Mouse (Mus musculus) adrenal gland, adult 18-20 months (tissue): ENCODE data around the gene Dip2b. TPM values are rescaled to one million over a fixed set of nuclear protein-coding genes. Genes with fewer than 3 reads are reported as not detected.
A peak's percentile ranks its signal among the peaks of the same experiment; 100 is the strongest.

ENCODE experiments used
- DNase-seq, 2 experiments: peaks; one replicate each; pipeline ENCODE4 v3.0.0; 2021 to 2022; ENCODE audit warnings: low spot score in 2 of 2
- total RNA-seq, 2 experiments: library from RNA; stranded (reverse); gene quantifications; 1 replicate in 1 of 2; 2 replicates in 1 of 2; pipeline ENCODE4 v1.2.3; 2021

The Dip2b gene
- total RNA-seq, 2 experiments from 2014 or later: 13.2 to 13.3 TPM

DNA sequence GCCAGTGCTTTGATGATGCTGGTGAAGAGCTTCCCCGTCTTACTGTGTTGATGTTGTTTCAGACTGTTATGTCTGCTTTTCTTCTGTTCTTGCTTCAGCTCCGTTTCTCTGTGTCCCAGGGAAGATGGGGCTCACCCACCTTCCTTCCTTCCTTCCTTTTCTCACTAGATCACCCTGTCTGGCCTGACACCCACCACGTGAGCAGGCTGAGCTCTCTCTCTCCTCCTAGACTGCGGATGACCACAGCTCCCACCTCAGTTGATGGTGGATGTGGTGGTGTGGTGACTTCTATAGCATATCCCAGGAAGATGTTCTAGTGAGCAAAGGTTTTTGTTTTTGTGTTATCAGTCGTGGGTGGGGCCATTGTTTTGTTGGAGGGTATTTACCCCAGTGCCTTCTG is 85.4 kb downstream of the Dip2b start:
- DNase-seq: no peak

DNA sequence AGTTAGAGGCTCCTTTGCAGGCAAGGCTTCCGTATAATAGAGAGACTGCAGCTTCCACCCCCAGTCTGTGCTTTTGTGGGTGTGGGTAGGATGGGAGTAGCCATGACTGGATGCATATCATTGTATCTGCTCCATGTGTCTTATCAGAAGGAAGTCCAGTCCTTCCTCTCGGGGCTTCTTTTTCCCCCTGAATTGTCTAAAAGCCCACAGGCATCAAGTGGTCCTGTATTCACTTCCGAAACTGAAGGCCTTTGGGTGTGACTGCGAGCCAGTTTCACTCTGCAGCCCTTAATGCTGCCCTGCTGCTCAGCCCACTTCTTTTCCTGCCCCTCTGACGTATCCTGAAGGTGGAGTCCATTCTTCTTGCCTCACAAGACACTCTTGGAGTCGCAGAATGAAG is 86.8 kb downstream of the Dip2b start:
- DNase-seq: no peak

DNA sequence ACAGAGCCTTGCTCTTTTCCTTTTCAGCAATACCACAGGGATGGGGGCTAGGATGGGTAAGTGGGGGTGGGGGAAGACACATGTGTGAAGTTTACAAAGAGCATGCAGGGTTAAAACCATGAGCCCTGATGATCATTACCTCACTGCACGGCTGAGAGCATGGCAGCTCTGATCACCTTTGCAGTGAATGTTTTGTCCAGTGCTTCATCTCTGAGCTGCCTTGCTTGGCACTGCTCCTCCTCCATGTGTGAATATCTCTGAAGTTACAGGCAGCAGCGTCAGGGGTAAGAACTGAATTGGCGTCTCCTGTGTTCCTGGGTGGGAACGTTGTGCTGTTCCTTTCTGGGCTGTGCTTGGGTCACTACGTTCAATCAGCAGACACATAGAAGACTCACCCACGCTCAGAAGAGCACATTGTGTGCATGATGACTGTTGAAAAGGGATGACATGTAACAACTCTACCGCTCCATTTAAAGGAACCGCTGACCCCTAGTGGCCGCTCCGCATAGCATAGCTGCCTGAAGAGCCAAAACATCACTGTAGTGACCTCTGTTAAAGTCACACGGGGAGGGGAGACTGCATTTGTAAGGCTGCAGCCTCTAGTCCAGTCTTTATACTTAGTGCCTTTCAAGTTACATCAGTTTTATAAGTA is 88.1 kb downstream of the Dip2b start:
- DNase-seq: peak; percentile 80 to 84

DNA sequence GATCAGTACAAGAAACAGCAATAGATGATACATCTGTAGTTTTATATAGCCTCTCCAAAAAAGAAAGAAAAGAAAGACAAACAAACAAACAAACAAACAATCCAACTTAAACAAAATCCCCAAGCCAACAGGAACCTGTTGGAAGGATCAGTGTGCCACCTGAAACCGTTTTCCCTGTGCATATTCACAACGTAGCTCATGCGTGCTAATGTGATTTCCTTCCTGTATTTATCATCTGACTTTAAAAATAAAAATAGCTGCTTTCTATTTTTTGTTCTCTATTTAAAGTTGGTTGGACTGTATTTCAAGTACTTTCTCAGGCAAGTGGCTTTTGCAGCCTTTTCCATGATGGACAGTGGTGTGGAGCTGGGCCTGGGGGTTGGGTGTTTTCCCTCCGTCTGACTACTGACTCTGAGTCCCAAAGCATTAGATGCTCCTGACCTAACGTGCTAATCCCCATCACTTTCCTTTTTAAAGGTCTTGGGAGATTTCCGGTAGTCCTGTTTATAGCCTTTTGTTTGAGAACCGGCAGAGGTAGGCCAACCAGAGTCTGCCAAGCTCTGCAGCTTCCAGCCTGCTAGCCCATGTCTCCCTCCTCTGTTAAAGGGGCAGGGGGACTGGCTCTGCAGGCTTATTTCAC is 90.8 kb downstream of the Dip2b start:
- no peak for DNase-seq

GRCm38 (mm10) chr15:100139665-100140064 is 101.2 kb downstream of the Dip2b start:
- DNase-seq: no peak

DNA sequence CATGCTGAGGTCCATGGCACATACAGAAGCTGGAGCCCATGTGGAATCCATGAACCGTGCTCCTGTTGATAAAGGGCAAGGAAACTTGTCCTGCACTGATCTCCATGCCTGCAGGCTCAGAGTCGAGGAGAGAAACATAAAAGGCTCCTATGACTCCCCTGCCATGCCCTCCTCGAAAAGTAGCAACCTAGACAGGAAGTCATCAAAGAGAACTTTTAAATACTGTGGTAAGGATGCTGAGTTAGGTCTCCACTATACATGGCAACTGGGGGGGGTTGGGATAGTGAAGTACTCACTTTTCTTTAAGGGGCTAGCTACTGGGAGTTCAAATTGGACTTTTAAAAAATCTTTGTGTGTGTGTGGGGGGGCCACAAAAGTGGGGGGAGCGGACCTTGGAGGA is 102.0 kb downstream of the Dip2b start:
- DNase-seq: no peak

GRCm38 (mm10) chr15:100143091-100143801 is 104.8 kb downstream of the Dip2b start:
- DNase-seq: no peak

DNA sequence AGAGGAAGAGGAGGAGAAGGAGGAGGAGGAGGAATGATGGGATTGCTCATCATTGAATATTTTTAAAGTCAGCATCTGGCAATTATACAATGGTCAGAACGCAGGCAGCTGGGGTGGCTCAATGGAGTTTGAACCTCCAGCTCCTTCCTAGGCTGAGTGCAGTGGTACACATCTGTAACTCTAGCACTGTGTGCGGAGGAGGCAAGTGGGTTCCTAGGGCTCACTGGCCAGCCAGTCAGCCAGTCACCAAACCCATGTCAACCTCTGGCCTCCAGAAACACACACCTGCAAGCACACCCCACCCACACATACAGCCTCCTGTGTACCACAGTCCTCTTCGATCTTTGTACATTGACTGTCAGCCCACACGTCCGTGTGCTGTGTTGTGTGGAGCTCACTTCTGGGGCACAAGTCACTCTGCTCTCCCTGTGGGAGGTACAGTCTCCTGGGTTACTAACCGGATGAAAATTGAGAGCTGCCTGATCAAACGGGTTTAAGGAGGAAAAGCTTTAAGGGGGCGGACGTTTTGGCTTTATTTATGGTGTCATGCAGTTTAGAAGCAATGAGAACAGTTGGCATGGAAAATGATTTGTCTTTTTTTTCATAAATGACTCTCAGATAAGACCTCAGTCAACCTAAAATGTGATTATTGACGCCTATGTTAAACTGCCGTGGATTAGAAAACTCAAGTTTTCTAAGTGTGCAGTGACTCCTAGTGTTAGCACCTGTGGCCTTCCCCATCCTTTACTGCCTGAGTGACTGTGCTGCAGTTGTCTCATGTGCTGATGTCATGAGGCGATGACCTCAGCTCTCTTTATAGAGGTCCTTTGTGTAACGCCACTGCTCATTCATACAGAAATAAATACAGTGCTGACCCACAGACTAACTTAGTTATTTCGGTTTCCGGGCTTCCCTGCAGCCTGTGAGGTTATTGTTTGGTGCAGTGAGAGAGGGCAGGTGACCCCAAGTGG is 106.7 kb downstream of the Dip2b start:
- DNase-seq: no peak

- no peak for DNase-seq
Measured at GRCm38 (mm10) chr15:100145917-100146316, 107.5 kb downstream of the Dip2b start.

GRCm38 (mm10) chr15:100150593-100150992 is 112.1 kb downstream of the Dip2b start:
- no peak for DNase-seq

DNA sequence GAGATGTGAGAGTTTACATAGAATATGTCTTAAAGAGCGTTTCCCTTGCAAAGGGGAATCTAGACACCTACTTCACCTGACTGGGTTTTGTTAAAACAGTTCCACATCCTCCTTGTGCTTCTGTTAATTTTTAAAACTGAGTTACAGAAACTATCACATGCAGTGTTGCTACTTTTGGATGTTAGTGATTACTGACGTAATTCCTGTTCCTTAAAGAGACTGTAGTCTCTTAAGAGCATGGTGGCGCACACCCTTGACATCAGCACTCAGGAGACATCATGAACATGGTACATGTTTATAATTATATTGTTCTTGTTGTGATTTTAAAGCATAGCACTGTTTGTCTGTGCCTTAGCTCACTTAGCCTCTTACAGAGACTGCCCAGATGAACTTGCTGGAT is 113.9 kb downstream of the Dip2b start:
- DNase-seq: no peak

GRCm38 (mm10) chr15:100153024-100153423 is 114.6 kb downstream of the Dip2b start:
- no peak for DNase-seq

DNA sequence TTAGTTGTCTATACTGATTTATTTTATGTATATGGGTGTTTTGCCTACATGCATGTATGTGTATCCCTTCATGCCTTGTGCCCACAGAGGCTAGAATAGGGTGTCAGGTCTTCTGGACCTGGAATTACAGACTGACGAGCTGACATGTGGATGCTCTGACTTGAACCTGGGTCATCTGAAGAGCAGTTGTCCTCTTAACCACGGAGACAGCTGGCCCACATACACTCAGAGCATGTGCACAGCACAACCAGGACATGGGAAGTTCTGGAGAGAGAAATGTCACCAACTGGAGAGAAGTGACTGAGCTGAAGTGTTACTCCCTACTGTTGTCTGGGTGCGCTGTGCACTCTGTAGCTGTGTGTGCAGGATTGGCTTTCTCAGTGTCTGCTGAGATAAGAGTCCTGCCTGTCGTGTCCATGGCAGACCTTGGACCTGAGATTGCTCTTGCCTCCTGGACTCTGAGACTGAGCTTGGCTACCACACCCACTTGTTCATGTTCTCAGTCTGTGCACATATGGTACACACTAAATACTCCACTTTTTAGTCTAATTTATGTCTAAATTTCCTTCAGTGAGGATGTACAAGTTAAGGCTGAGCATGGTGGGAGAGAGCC is 117.7 kb downstream of the Dip2b start:
- no peak for DNase-seq

- DNase-seq: no peak
Measured at GRCm38 (mm10) chr15:100156781-100157470, 118.5 kb downstream of the Dip2b start.

GRCm38 (mm10) chr15:100158985-100159384 is 120.5 kb downstream of the Dip2b start:
- no peak for DNase-seq

DNA sequence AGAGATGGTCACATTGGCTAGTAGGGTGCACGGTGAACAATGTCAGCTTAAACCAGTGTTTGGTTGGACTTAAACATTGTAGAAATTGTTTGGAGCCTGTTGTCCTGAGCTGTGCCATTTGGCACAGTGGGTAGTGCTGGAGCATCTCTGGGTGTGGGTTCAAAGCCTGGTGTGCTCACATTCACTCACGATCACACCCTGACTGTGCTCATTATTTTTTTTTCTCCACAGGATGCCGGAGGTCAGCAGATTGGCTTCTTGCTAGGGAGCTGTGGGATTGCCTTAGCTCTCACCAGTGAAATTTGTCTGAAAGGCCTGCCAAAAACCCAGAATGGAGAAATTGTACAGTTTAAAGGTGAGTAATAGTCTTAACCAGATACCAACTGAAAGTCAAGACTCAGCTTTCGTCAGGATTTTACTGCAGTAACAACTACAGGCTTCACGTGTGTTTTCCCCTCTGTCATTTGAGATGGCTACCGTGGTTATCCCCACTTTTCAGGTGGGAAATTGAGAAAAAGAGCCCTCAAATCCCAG is 123.3 kb downstream of the Dip2b start:
- DNase-seq: no peak

GRCm38 (mm10) chr15:100163381-100164051 is 125.1 kb downstream of the Dip2b start:
- DNase-seq: no peak

- no peak for DNase-seq
Measured at GRCm38 (mm10) chr15:100166464-100166863, 128.0 kb downstream of the Dip2b start.

DNA sequence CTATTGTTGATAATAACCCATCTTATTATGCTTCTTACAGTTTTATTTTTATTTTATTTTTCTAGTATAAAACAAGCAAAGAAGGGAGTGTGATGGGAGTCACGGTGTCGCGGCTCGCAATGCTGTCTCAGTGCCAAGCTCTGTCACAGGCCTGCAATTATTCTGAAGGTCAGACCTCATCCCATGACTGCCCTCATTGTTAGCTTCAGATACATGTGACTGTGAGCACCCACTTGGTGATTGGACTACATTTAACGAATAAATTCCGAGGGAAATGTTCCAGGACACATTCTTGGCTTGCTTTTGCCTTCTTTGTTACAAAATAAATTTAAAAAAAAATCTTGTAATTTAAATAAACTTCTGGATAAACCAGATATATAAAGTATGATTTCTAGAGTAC is 129.3 kb downstream of the Dip2b start:
- peak in 1 of 2 experiments; percentile 18 for DNase-seq
